Mouse (Mus musculus) heart, embryonic 14.5 days (tissue): ENCODE results near the gene Wdr63. TPM values are rescaled to one million over a fixed set of nuclear protein-coding genes. Genes with fewer than 3 reads are reported as not detected.

Experiments used
- ATAC-seq: fragments of 200-750 bp; cut with Nextera tagmentation; 2 replicates; pipeline ENCODE4 v1.8.0; 2017; ENCODE audit warnings: low read depth, moderate TSS enrichment; ENCODE audit not compliant: insufficient number of reproducible peaks, insufficient read depth, low FRiP score
- H3K27ac ChIP-seq, 2 experiments: fragments of 200-500 bp in 1 of 2; fragments of 300-500 bp in 1 of 2; sonication (generic) in 1 of 2; replicated peaks in 1 of 2; 2 replicates each; pipeline ENCODE4 v1.5.1; 2012 to 2014; ENCODE audit warnings: low read depth in 2 of 2, low read length in 2 of 2, control low read depth in 1 of 2, mild to moderate bottlenecking in 1 of 2, mixed read lengths in 1 of 2; ENCODE audit not compliant: control insufficient read depth in 1 of 2, insufficient read depth in 1 of 2
- H3K27me3 ChIP-seq: fragments of 300-500 bp; sonication (generic); 2 replicates; pipeline ENCODE4 v1.6.1; 2014; ENCODE audit warnings: mild to moderate bottlenecking, low read length, control low read depth; ENCODE audit not compliant: control insufficient read depth, insufficient read depth
- H3K36me3 ChIP-seq: fragments of 300-500 bp; sonication (generic); 2 replicates; pipeline ENCODE4 v1.6.1; 2014; ENCODE audit warnings: mild to moderate bottlenecking, control low read depth, low read length, mixed read lengths; ENCODE audit not compliant: control insufficient read depth, insufficient read depth
- H3K4me1 ChIP-seq, 2 experiments: fragments of 200-500 bp in 1 of 2; fragments of 300-500 bp in 1 of 2; sonication (generic) in 1 of 2; 2 replicates each; pipeline ENCODE4 v1.6.1; 2012 to 2014; ENCODE audit warnings: low read length in 2 of 2, control low read depth in 1 of 2, mixed read lengths in 1 of 2; ENCODE audit not compliant: control insufficient read depth in 2 of 2, insufficient read depth in 2 of 2
- H3K4me2 ChIP-seq: fragments of 300-500 bp; sonication (generic); 2 replicates; pipeline ENCODE4 v1.6.1; 2014; ENCODE audit warnings: mild to moderate bottlenecking, low read length
- H3K4me3 ChIP-seq, 2 experiments: fragments of 200-500 bp in 1 of 2; fragments of 300-500 bp in 1 of 2; sonication (generic) in 1 of 2; 2 replicates each; pipeline ENCODE4 v1.5.1; 2012 to 2014; ENCODE audit warnings: low read length in 2 of 2, mild to moderate bottlenecking in 2 of 2, control low read depth in 1 of 2, low read depth in 1 of 2, moderate library complexity in 1 of 2; ENCODE audit not compliant: control insufficient read depth in 1 of 2, insufficient read depth in 1 of 2
- H3K9ac ChIP-seq: fragments of 300-500 bp; sonication (generic); 2 replicates; pipeline ENCODE4 v1.6.1; 2014; ENCODE audit warnings: mild to moderate bottlenecking, low read length
- H3K9me3 ChIP-seq: fragments of 300-500 bp; sonication (generic); 2 replicates; pipeline ENCODE4 v1.6.1; 2016; ENCODE audit warnings: low read length, control low read depth; ENCODE audit not compliant: control insufficient read depth
- WGBS: fragments of 180-500 bp; shearing (Covaris S2); extraction: QIAGEN DNeasy Blood & Tissue Kit; methylation state at CpG from one replicate; pipeline ENCODE4 v1.1.7; 2014; 5-methylcytosine and 5-hydroxymethylcytosine counted together
- polyA plus RNA-seq: library from polyadenylated mRNA; unstranded; fragments of >200 nt; fragmentation: Nextera tagmentation; extraction: Ambion mirVana; gene quantifications from 2 replicates; pipeline ENCODE4 v1.2.1, GENCODE M21; 2014

Gene Wdr63
- polyA plus RNA-seq, result not detected in 2 replicates

- Histone ChIP-seq H3K4me3 (peak within 1 kb of the TSS; percentile 51 to 52), H3K9me3 (no peaks in the 10 kb centered on the region), H3K4me2 (peak within 1 kb of the TSS; percentile 89), H3K27me3 (no peaks in the 10 kb centered on the region), H3K9ac (peak within 1 kb of the TSS; percentile 54), H3K27ac (no peak within 1 kb of the TSS), H3K4me1 (peaks cover 0 to 2% of the 10 kb centered on the region in 2 experiments; a peak in 1 of 4 replicates), H3K36me3 (no peaks in the 10 kb centered on the region)
- WGBS, result 10% methylated on average over 18 of the region's 18 CpGs
- peak; percentile 88 for ATAC-seq
Measured at GRCm38 (mm10) chr3:146107921-146108571, at the start of gene Wdr63. Gene Wdr63, minus strand, starts transcription at chr3:146108130.

GRCm38 (mm10) chr3:146156811-146157210 is 48.9 kb upstream of the Wdr63 start:
- ATAC-seq, result no peak
- Histone ChIP-seq H3K27me3 (peaks cover 6% of the 10 kb centered on the region; the same call in 1 of the 2 replicates), H3K4me2 (no peak overlapping the region), H3K9me3 (no peaks in the 10 kb centered on the region), H3K9ac (no peak overlapping the region), H3K36me3 (no peaks in the 10 kb centered on the region), H3K27ac (no peak overlapping the region), H3K4me1 (peaks cover 3 to 8% of the 10 kb centered on the region in 2 experiments; a peak in 2 of 4 replicates), H3K4me3 (no peak overlapping the region)
- WGBS, result 74% methylated on average over 2 of the region's 2 CpGs

- WGBS, result 54% methylated on average over 13 of the region's 13 CpGs
- Histone ChIP-seq H3K36me3 (no peaks in the 10 kb centered on the region), H3K27ac (no peak overlapping the region), H3K4me2 (no peak overlapping the region), H3K9ac (no peak overlapping the region; the same call in 1 of the 2 replicates), H3K27me3 (peaks cover 13% of the 10 kb centered on the region; the same call in 1 of the 2 replicates), H3K4me1 (peaks cover 3 to 8% of the 10 kb centered on the region in 2 experiments; a peak in 2 of 4 replicates), H3K4me3 (no peak overlapping the region), H3K9me3 (no peaks in the 10 kb centered on the region)
- ATAC-seq, result no peak
Measured at GRCm38 (mm10) chr3:146155628-146156576, 48.0 kb upstream of the Wdr63 start.

GRCm38 (mm10) chr3:146153862-146154611 is 46.1 kb upstream of the Wdr63 start:
- Histone ChIP-seq H3K4me2 (peak overlapping the region; percentile 24), H3K4me3 (no peak overlapping the region), H3K4me1 (peaks cover 7 to 15% of the 10 kb centered on the region in 2 experiments; a peak in 3 of 4 replicates), H3K36me3 (no peaks in the 10 kb centered on the region), H3K27me3 (peaks cover 13% of the 10 kb centered on the region; the same call in 1 of the 2 replicates), H3K9me3 (no peaks in the 10 kb centered on the region), H3K9ac (no peak overlapping the region), H3K27ac (no peak overlapping the region)
- 28% methylated on average over 12 of the region's 12 CpGs for WGBS
- no peak for ATAC-seq

- H3K4me3 ChIP-seq, result no peak overlapping the region
- no peak overlapping the region for H3K9ac ChIP-seq
- peaks cover 13% of the 10 kb centered on the region; the same call in 1 of the 2 replicates for H3K27me3 ChIP-seq
- no peak overlapping the region for H3K27ac ChIP-seq
- no peak for ATAC-seq
- no peaks in the 10 kb centered on the region for H3K9me3 ChIP-seq
- peaks cover 7 to 15% of the 10 kb centered on the region in 2 experiments; a peak in 3 of 4 replicates for H3K4me1 ChIP-seq
- H3K36me3 ChIP-seq, result no peaks in the 10 kb centered on the region
- H3K4me2 ChIP-seq, result no peak overlapping the region
- 88% methylated on average over 2 of the region's 2 CpGs for WGBS
Measured at GRCm38 (mm10) chr3:146152913-146153312, 45.0 kb upstream of the Wdr63 start.

- 87% methylated on average over 8 of the region's 8 CpGs for WGBS
- H3K27me3 ChIP-seq, result peaks cover 13% of the 10 kb centered on the region; the same call in 1 of the 2 replicates
Measured at GRCm38 (mm10) chr3:146152348-146152747, 44.4 kb upstream of the Wdr63 start.

GRCm38 (mm10) chr3:146151755-146152154 is 43.8 kb upstream of the Wdr63 start:
- H3K27me3 ChIP-seq, result peaks cover 13% of the 10 kb centered on the region; the same call in 1 of the 2 replicates
- H3K9me3 ChIP-seq, result no peaks in the 10 kb centered on the region
- H3K4me2 ChIP-seq, result no peak overlapping the region
- 88% methylated on average over 8 of the region's 8 CpGs for WGBS
- no peak overlapping the region for H3K27ac ChIP-seq
- ATAC-seq, result no peak
- no peaks in the 10 kb centered on the region for H3K36me3 ChIP-seq
- no peak overlapping the region for H3K4me3 ChIP-seq
- H3K9ac ChIP-seq, result no peak overlapping the region
- H3K4me1 ChIP-seq, result peaks cover 7 to 15% of the 10 kb centered on the region in 2 experiments; a peak in 3 of 4 replicates

More at GRCm38 (mm10) chr3:146152348-146152747, 44.4 kb upstream of the Wdr63 start:
- H3K4me1 ChIP-seq, result peaks cover 7 to 15% of the 10 kb centered on the region in 2 experiments; a peak in 3 of 4 replicates
- H3K9me3 ChIP-seq, result no peaks in the 10 kb centered on the region
- no peak overlapping the region for H3K9ac ChIP-seq
- H3K4me2 ChIP-seq, result no peak overlapping the region
- no peak overlapping the region for H3K27ac ChIP-seq
- H3K4me3 ChIP-seq, result no peak overlapping the region
- no peak for ATAC-seq
- no peaks in the 10 kb centered on the region for H3K36me3 ChIP-seq
